Mouse (Mus musculus) G1E (cell line): ENCODE measurements around the gene Sorcs3.

Experiments
- CTCF ChIP-seq: IDR thresholded peaks from 2 replicates; pipeline ENCODE4 v1.5.1; 2012; ENCODE audit warnings: low read depth, low read length, inconsistent platforms, mixed read lengths
- GATA1 ChIP-seq: IDR thresholded peaks from 2 replicates; pipeline ENCODE4 v1.6.1; 2012; ENCODE audit warnings: borderline replicate concordance, low read length, inconsistent platforms, mixed read lengths
- GATA2 ChIP-seq: IDR thresholded peaks from 2 replicates; pipeline ENCODE4 v1.6.1; 2012; ENCODE audit warnings: low read depth, low read length, inconsistent platforms, borderline replicate concordance
- POLR2AphosphoS5 ChIP-seq: IDR thresholded peaks from 2 replicates; pipeline ENCODE4 v1.6.1; 2012; ENCODE audit warnings: low read depth, low read length, inconsistent platforms; ENCODE audit not compliant: insufficient replicate concordance
- TAL1 ChIP-seq: conservative IDR thresholded peaks from 2 replicates; pipeline ENCODE4 v1.6.1; 2012; ENCODE audit warnings: low read depth, low read length, inconsistent platforms, mixed read lengths

- TF ChIP-seq CTCF: no peak
- no peak for TF ChIP-seq GATA2
- TF ChIP-seq GATA1: no peak
- TF ChIP-seq TAL1: no peak
- no peak for TF ChIP-seq POLR2AphosphoS5
These were observed 628.5 kb downstream of the Sorcs3 start for GRCm38 (mm10) chr19:48834342-48834741.
